ENCODE assay signal across 8 mouse cellular contexts in the genomic region with DNA sequence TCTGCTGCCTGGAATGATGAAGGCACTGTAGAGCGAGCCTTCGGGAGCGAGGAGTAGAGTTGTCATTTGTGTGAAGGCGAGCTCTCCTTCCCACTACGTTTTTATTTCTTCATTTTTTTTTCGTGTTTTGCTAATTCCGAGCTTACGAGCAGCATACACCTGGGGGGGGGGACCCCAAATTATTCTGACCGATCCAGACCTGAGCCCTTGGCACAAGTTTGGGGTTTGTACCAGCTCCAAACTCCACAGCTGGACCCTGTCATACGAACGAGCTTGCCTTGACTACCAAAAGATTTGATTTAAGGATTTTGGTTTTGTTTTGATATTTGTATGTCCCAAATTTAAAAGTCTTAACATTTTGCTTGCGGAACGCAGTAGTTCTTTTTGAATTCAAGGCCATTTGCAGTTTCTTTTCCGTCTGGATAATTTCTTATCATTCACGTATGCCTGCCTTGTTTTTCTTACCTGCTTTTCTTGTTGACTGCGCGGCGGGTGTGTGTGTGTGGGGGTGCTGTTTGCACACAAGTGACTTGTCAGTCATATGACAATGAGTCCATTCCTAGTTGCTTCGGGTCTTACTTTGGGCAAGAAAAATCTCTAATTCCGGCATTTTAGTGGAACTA. TPM values are rescaled to one million over a fixed set of nuclear protein-coding genes. Genes with fewer than 3 reads are reported as not detected.
DNase-seq lines count a peak whose midpoint lies in the region; ATAC-seq and TF ChIP-seq lines count a peak whose summit lies in the region.

No protein-coding gene starts in this region.

- H3K36me3 ChIP-seq in heart, adult 2 months (ENCODE audit: control insufficient read depth, insufficient read depth, low read length) = peaks cover 24% of the 10 kb centered on the region
- H3K36me3 ChIP-seq in liver, embryonic 14.5 days (replicated peaks; ENCODE audit: control insufficient read depth, insufficient read depth, low read depth) = peaks cover 17% of the 10 kb centered on the region
- peaks cover 26% of the 10 kb centered on the region for H3K36me3 ChIP-seq in neural tube, embryonic 13.5 days

- H3K9me3 ChIP-seq in liver, embryonic 14.5 days (ENCODE audit: control insufficient read depth, low read length) = no peaks in the 10 kb centered on the region
- no peaks in the 10 kb centered on the region for H3K9me3 ChIP-seq in neural tube, embryonic 13.5 days

- H3K9ac ChIP-seq in heart, adult 2 months (ENCODE audit: low read depth, low read length) = peak overlapping the region; percentile 85
- H3K9ac ChIP-seq in liver, embryonic 14.5 days (replicated peaks) = peak overlapping the region; percentile 80
- H3K9ac ChIP-seq in neural tube, embryonic 13.5 days = peak overlapping the region; percentile 83

- TF ChIP-seq CTCF in heart, adult 2 months (IDR thresholded peaks at IDR 0.05) = 0 out of 2 replicates have a peak, but pooled peaks have one; percentile 10
- TF ChIP-seq CTCF in liver, embryonic 14.5 days (IDR thresholded peaks at IDR 0.05; ENCODE audit: low read depth) = no peak; the same call in 1 of the 2 replicates

- H3K27me3 ChIP-seq in heart, adult 2 months (ENCODE audit: control insufficient read depth, insufficient read depth, low read length) = no peaks in the 10 kb centered on the region
- H3K27me3 ChIP-seq in liver, embryonic 14.5 days (ENCODE audit: control insufficient read depth, insufficient read depth, low read length) = peaks cover 3% of the 10 kb centered on the region
- H3K27me3 ChIP-seq in neural tube, embryonic 13.5 days = no peaks in the 10 kb centered on the region

- TF ChIP-seq POLR2A in heart, adult 2 months (IDR thresholded peaks at IDR 0.05; ENCODE audit: insufficient read depth, low read depth, low read length) = peak; percentile 39; the same call in 1 of the 2 replicates

- intact Hi-C loops in heart, adult 2 months (cut with DNase I) = loop anchor here (1.0 to 10.0 kb wide), 10 partner anchors 59 to 917 kb away; no protein-coding TSS in a partner anchor

- peaks cover 9% of the 10 kb centered on the region for H3K4me1 ChIP-seq in heart, adult 2 months (ENCODE audit: control insufficient read depth, insufficient read depth, low read length)
- H3K4me1 ChIP-seq in liver, embryonic 14.5 days (replicated peaks; ENCODE audit: control insufficient read depth in 2 of 2, insufficient read depth in 2 of 2, low read length in 1 of 2) = peaks cover 3 to 25% of the 10 kb centered on the region in 2 experiments
- peaks cover 34% of the 10 kb centered on the region for H3K4me1 ChIP-seq in neural tube, embryonic 13.5 days (replicated peaks)

- no peak for ATAC-seq in liver, embryonic 14.5 days (ENCODE audit: insufficient read depth)
- peak; percentile 0; the same call in 1 of the 2 replicates for ATAC-seq in neural tube, embryonic 13.5 days (ENCODE audit: low read depth)

- WGBS in heart, adult 2 months = under 1% methylated on average over 20 of the region's 20 CpGs
- WGBS in liver, embryonic 14.5 days (ENCODE audit: insufficient replicate concordance) = under 1% methylated on average over 20 of the region's 20 CpGs
- WGBS in neural tube, embryonic 13.5 days = under 1% methylated on average over 20 of the region's 20 CpGs

- TF ChIP-seq EP300 in heart, adult 2 months (IDR thresholded peaks at IDR 0.05; ENCODE audit: insufficient read depth, low read depth, low read length) = no peak
- no peak for TF ChIP-seq EP300 in liver, embryonic 14.5 days (IDR thresholded peaks at IDR 0.05; ENCODE audit: low read depth)

- H3K79me2 ChIP-seq in heart, adult 2 months (replicated peaks; ENCODE audit: control insufficient read depth, insufficient read depth, low read length) = peaks cover 8% of the 10 kb centered on the region

- peak overlapping the region; percentile 95 for H3K27ac ChIP-seq in heart, adult 2 months
- peak overlapping the region; percentile 53 for H3K27ac ChIP-seq in liver, embryonic 14.5 days
- H3K27ac ChIP-seq in neural tube, embryonic 13.5 days (replicated peaks) = peak overlapping the region; percentile 95

- H3K4me3 ChIP-seq in heart, adult 2 months = peak overlapping the region; percentile 89
- peak overlapping the region; percentile 72 to 100 for H3K4me3 ChIP-seq in liver, embryonic 14.5 days (ENCODE audit: insufficient read depth in 1 of 2, low read depth in 2 of 2, low read length in 2 of 2)
- peak overlapping the region; percentile 65 for H3K4me3 ChIP-seq in neural tube, embryonic 13.5 days

- DNase-seq in right cerebral cortex, postnatal 10 days (ENCODE audit: low spot score in 2 of 2) = peak; percentile 56 to 63
- DNase-seq in right cerebral cortex, adult 18-20 months = no peak
- peak; percentile 48 for DNase-seq in cerebellum, adult 8-10 months
- DNase-seq in heart, adult 2 months = peak; percentile 66 to 72
- peak; percentile 60 for DNase-seq in kidney, adult 18-20 months
- DNase-seq in liver, embryonic 14.5 days (ENCODE audit: low read depth in 3 of 3, low spot score in 3 of 3) = no peak
- no peak for DNase-seq in frontal cortex, postnatal 10 days (ENCODE audit: low spot score in 2 of 2)

- H3K4me2 ChIP-seq in liver, embryonic 14.5 days (ENCODE audit: low read depth) = peak overlapping the region; percentile 75
- peak overlapping the region; percentile 69 for H3K4me2 ChIP-seq in neural tube, embryonic 13.5 days

RNA-seq across cellular contexts. Expression of a gene that starts 0.8 kb away (rescaled TPM):
- 10 to 100 TPM; 51.8 to 55.8 TPM for total RNA-seq in heart, adult 2 months (2021)
- 13.7 and 23.1 TPM in 2 replicates for polyA plus RNA-seq in heart, adult 2 months (2012; rRNA removed)
- 3.3 and 4.5 TPM in 2 replicates for polyA plus RNA-seq in liver, embryonic 14.5 days (2012; rRNA removed)
- 12.5 and 15.6 TPM in 2 replicates for polyA plus RNA-seq in liver, embryonic 14.5 days (2014; fragmentation: Nextera tagmentation; extraction: Ambion mirVana)
- 70.8 and 71.2 TPM in 2 replicates for polyA plus RNA-seq in neural tube, embryonic 13.5 days (2015; fragmentation: Nextera tagmentation; extraction: Ambion mirVana)

Comparison
In these comparisons a context has a peak if more than half of its experiments do, and no peak if none do; other contexts are left out.
1. DNase-seq: peak in right cerebral cortex, postnatal 10 days (2 of 2), cerebellum, adult 8-10 months (single experiment), heart, adult 2 months (2 of 2) and kidney, adult 18-20 months (single experiment); none in right cerebral cortex, adult 18-20 months (single experiment), liver, embryonic 14.5 days (0 of 3) and frontal cortex, postnatal 10 days (0 of 2).
2. Peak in every context shown above with its lines, with median percentiles within 50 percentile points of each other: H3K27ac ChIP-seq, H3K4me3 ChIP-seq and H3K9ac ChIP-seq.